24 mouse cellular contexts compared by ENCODE assay signal in genomic region chr1:163630291-163630812, GRCm38 (mm10).
DNase-seq lines count a peak whose midpoint lies in the region; ATAC-seq lines count a peak whose summit lies in the region.
"Had no signal": no experiment of that assay in that cellular context is flagged by ENCODE, and none has a peak within 500 bp of the region (broad histone marks: within the 10 kb centered on the region; RNA-seq: fewer than 3 reads in every experiment).

No protein-coding gene starts in this region.

- ATAC-seq in embryonic facial prominence, embryonic 14.5 days (ENCODE audit: low read depth), result no peak
- peak; percentile 24; the same call in 1 of the 2 replicates for ATAC-seq in embryonic facial prominence, embryonic 15.5 days (ENCODE audit: insufficient number of reproducible peaks, low FRiP score, low TSS enrichment, low read depth)
- ATAC-seq in heart, embryonic 11.5 days (replicated peaks; ENCODE audit: insufficient number of reproducible peaks, low FRiP score, low TSS enrichment), result no peak
- ATAC-seq: activated CD4-positive, CD25-positive, alpha-beta regulatory T cell, adult 4 months; CD4-positive, CD25-positive, alpha-beta regulatory T cell, adult 4 months; forebrain, embryonic 13.5 days; forebrain, embryonic 15.5 days; forebrain, postnatal 0 days had no signal

- H3K27me3 ChIP-seq in embryonic facial prominence, embryonic 14.5 days (replicated peaks; ENCODE audit: control insufficient read depth, insufficient read depth, low read length), result no peaks in the 10 kb centered on the region
- no peaks in the 10 kb centered on the region for H3K27me3 ChIP-seq in embryonic facial prominence, embryonic 10.5 days (replicated peaks; ENCODE audit: low read depth, poor library complexity, severe bottlenecking)
- H3K27me3 ChIP-seq in embryonic facial prominence, embryonic 15.5 days, result no peaks in the 10 kb centered on the region
- no peaks in the 10 kb centered on the region for H3K27me3 ChIP-seq in limb, embryonic 10.5 days (ENCODE audit: low read depth, poor library complexity, severe bottlenecking)
- H3K27me3 ChIP-seq in heart, embryonic 11.5 days (ENCODE audit: control insufficient read depth, insufficient read depth, low read length), result no peaks in the 10 kb centered on the region
- H3K27me3 ChIP-seq: CH12.LX; embryonic facial prominence, embryonic 13.5 days; forebrain, embryonic 13.5 days; forebrain, embryonic 15.5 days had no signal

- DNase-seq in embryonic facial prominence, embryonic 14.5 days (ENCODE audit: low spot score), result peak; percentile 31
- no peak for DNase-seq in embryonic facial prominence, embryonic 10.5 days (ENCODE audit: low spot score)
- DNase-seq in limb, embryonic 10.5 days (ENCODE audit: low spot score), result no peak
- DNase-seq in gastrocnemius, adult 18-20 months (ENCODE audit: low spot score), result no peak
- DNase-seq in frontal cortex, postnatal 14 days (ENCODE audit: low spot score in 2 of 2), result no peak
- DNase-seq: adrenal gland, adult 8-10 months; adrenal gland, postnatal 14 days; adrenal gland, postnatal 36 days; B cell, adult 2 months; cerebellum, adult 11-12 months; cerebellum, adult 2 months; cerebellum, adult 9-10 months; cerebellum, postnatal 10 days; cerebellum, postnatal 25 days; forebrain, postnatal 0 days had no signal

- no peaks in the 10 kb centered on the region; the same call in 1 of the 2 replicates for H3K9me3 ChIP-seq in embryonic facial prominence, embryonic 14.5 days (ENCODE audit: control insufficient read depth, low read length)
- no peaks in the 10 kb centered on the region for H3K9me3 ChIP-seq in embryonic facial prominence, embryonic 10.5 days
- no peaks in the 10 kb centered on the region for H3K9me3 ChIP-seq in embryonic facial prominence, embryonic 15.5 days (replicated peaks)
- no peaks in the 10 kb centered on the region for H3K9me3 ChIP-seq in limb, embryonic 10.5 days (replicated peaks)
- H3K9me3 ChIP-seq in heart, embryonic 11.5 days (replicated peaks; ENCODE audit: control insufficient read depth, low read length), result no peaks in the 10 kb centered on the region
- H3K9me3 ChIP-seq: embryonic facial prominence, embryonic 13.5 days; forebrain, embryonic 13.5 days; forebrain, embryonic 15.5 days; G1E had no signal

- H3K4me3 ChIP-seq in embryonic facial prominence, embryonic 14.5 days (ENCODE audit: low read depth, low read length), result no peak overlapping the region
- H3K4me3 ChIP-seq in embryonic facial prominence, embryonic 10.5 days, result no peak overlapping the region
- H3K4me3 ChIP-seq in embryonic facial prominence, embryonic 15.5 days (replicated peaks), result no peak overlapping the region
- H3K4me3 ChIP-seq in limb, embryonic 10.5 days, result no peak overlapping the region
- H3K4me3 ChIP-seq in heart, embryonic 11.5 days (ENCODE audit: low read depth, low read length), result no peak overlapping the region
- H3K4me3 ChIP-seq: embryonic facial prominence, embryonic 13.5 days; forebrain, embryonic 13.5 days; forebrain, embryonic 15.5 days had no signal

- 78% methylated on average over 5 of the region's 5 CpGs for WGBS in embryonic facial prominence, embryonic 14.5 days
- 88% methylated on average over 5 of the region's 5 CpGs for WGBS in embryonic facial prominence, embryonic 10.5 days
- WGBS in embryonic facial prominence, embryonic 15.5 days, result 66% methylated on average over 5 of the region's 5 CpGs
- 83% methylated on average over 5 of the region's 5 CpGs for WGBS in limb, embryonic 10.5 days
- 85% methylated on average over 5 of the region's 5 CpGs for WGBS in heart, embryonic 11.5 days (ENCODE audit: insufficient replicate concordance)

- no peaks in the 10 kb centered on the region for H3K4me1 ChIP-seq in embryonic facial prominence, embryonic 14.5 days (ENCODE audit: control insufficient read depth, insufficient read depth, low read length)
- no peaks in the 10 kb centered on the region for H3K4me1 ChIP-seq in embryonic facial prominence, embryonic 10.5 days
- no peaks in the 10 kb centered on the region for H3K4me1 ChIP-seq in embryonic facial prominence, embryonic 15.5 days
- H3K4me1 ChIP-seq in limb, embryonic 10.5 days, result peaks cover 12% of the 10 kb centered on the region
- H3K4me1 ChIP-seq in heart, embryonic 11.5 days (ENCODE audit: control insufficient read depth, insufficient read depth, low read length), result no peaks in the 10 kb centered on the region
- H3K4me1 ChIP-seq: embryonic facial prominence, embryonic 13.5 days; forebrain, embryonic 13.5 days; forebrain, embryonic 15.5 days had no signal

- no peak overlapping the region for H3K4me2 ChIP-seq in embryonic facial prominence, embryonic 14.5 days (ENCODE audit: low read depth, low read length)
- no peak overlapping the region for H3K4me2 ChIP-seq in embryonic facial prominence, embryonic 15.5 days (replicated peaks)
- no peak overlapping the region for H3K4me2 ChIP-seq in heart, embryonic 11.5 days
- H3K4me2 ChIP-seq: embryonic facial prominence, embryonic 13.5 days; forebrain, embryonic 13.5 days; forebrain, embryonic 15.5 days had no signal

- no peak overlapping the region for H3K9ac ChIP-seq in embryonic facial prominence, embryonic 14.5 days (ENCODE audit: low read depth, low read length)
- no peak overlapping the region for H3K9ac ChIP-seq in embryonic facial prominence, embryonic 15.5 days
- H3K9ac ChIP-seq in heart, embryonic 11.5 days (ENCODE audit: low read depth, low read length), result no peak overlapping the region
- H3K9ac ChIP-seq: embryonic facial prominence, embryonic 13.5 days; forebrain, embryonic 13.5 days; forebrain, embryonic 15.5 days; forebrain, postnatal 0 days had no signal

- no peak overlapping the region for H3K27ac ChIP-seq in embryonic facial prominence, embryonic 14.5 days (replicated peaks; ENCODE audit: low read depth, low read length)
- no peak overlapping the region for H3K27ac ChIP-seq in embryonic facial prominence, embryonic 10.5 days (replicated peaks)
- H3K27ac ChIP-seq in embryonic facial prominence, embryonic 15.5 days (replicated peaks), result no peak overlapping the region
- H3K27ac ChIP-seq in limb, embryonic 10.5 days, result peak overlapping the region; percentile 36; the same call in 1 of the 2 replicates
- no peak overlapping the region for H3K27ac ChIP-seq in heart, embryonic 11.5 days (ENCODE audit: low read depth, low read length)
- H3K27ac ChIP-seq: embryonic facial prominence, embryonic 13.5 days; forebrain, embryonic 13.5 days; forebrain, embryonic 15.5 days had no signal

- no peaks in the 10 kb centered on the region for H3K36me3 ChIP-seq in embryonic facial prominence, embryonic 14.5 days (ENCODE audit: control insufficient read depth, insufficient read depth, low read length)
- H3K36me3 ChIP-seq in embryonic facial prominence, embryonic 10.5 days (replicated peaks), result no peaks in the 10 kb centered on the region
- no peaks in the 10 kb centered on the region for H3K36me3 ChIP-seq in embryonic facial prominence, embryonic 15.5 days
- H3K36me3 ChIP-seq in limb, embryonic 10.5 days, result no peaks in the 10 kb centered on the region
- H3K36me3 ChIP-seq in heart, embryonic 11.5 days (ENCODE audit: control insufficient read depth, insufficient read depth, low read length), result no peaks in the 10 kb centered on the region
- H3K36me3 ChIP-seq: embryonic facial prominence, embryonic 13.5 days; forebrain, embryonic 15.5 days; G1E had no signal
